8 mouse cellular contexts compared by ENCODE assay signal in the genomic region with DNA sequence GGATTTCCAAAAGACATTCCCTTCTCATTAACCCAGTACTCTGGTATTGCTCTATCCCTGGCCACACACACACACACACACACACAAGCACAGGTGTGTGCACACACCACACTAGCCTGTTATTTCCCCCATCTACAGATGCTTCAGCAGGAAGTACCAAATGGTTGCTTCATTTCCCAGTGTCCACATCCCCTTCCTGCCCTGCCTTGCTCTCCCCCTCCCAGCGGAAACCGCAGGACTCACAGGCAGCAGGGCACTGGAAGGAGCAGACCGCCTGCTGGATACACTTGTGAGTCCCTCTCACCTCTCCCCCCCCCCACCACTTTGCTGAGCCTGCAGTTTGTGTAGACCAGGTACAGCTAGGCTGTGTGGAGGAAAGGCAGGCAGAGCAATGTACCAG. TPM values are rescaled to one million over a fixed set of nuclear protein-coding genes. Genes with fewer than 3 reads are reported as not detected.
DNase-seq lines count a peak whose midpoint lies in the region; ATAC-seq lines count a peak whose summit lies in the region.

No protein-coding gene starts in this region.

- 19% methylated on average over 3 of the region's 3 CpGs for WGBS in heart, embryonic 11.5 days (ENCODE audit: insufficient replicate concordance)

- DNase-seq in kidney, adult 11 months = peak; percentile 57
- DNase-seq in kidney, adult 18-20 months = no peak
- DNase-seq in kidney, postnatal 14 days = peak; percentile 77
- peak; percentile 57 to 71 for DNase-seq in monocyte, adult 2 months (ENCODE audit: low read depth in 1 of 2, low spot score in 2 of 2)
- DNase-seq in urinary bladder, postnatal 25 days (ENCODE audit: low spot score) = no peak
- DNase-seq in MN1 (ENCODE audit: low spot score) = no peak
- no peak for DNase-seq in gastrocnemius, adult 8-10 months (ENCODE audit: low spot score in 2 of 2)

- no peak overlapping the region; the same call in 1 of the 2 replicates for H3K4me2 ChIP-seq in heart, embryonic 11.5 days

- ATAC-seq in heart, embryonic 11.5 days (replicated peaks; ENCODE audit: insufficient number of reproducible peaks, low FRiP score, low TSS enrichment) = no peak; the same call in 1 of the 2 replicates

- peak overlapping the region; percentile 41; the same call in 1 of the 2 replicates for H3K27ac ChIP-seq in heart, embryonic 11.5 days (ENCODE audit: low read depth, low read length)

- H3K9ac ChIP-seq in heart, embryonic 11.5 days (ENCODE audit: low read depth, low read length) = no peak overlapping the region

- H3K36me3 ChIP-seq in heart, embryonic 11.5 days (ENCODE audit: control insufficient read depth, insufficient read depth, low read length) = no peaks in the 10 kb centered on the region; the same call in 1 of the 2 replicates

- no peaks in the 10 kb centered on the region for H3K9me3 ChIP-seq in heart, embryonic 11.5 days (replicated peaks; ENCODE audit: control insufficient read depth, low read length)

- H3K4me3 ChIP-seq in heart, embryonic 11.5 days (ENCODE audit: low read depth, low read length) = no peak overlapping the region

- no peaks in the 10 kb centered on the region for H3K27me3 ChIP-seq in heart, embryonic 11.5 days (ENCODE audit: control insufficient read depth, insufficient read depth, low read length)

- peaks cover 96% of the 10 kb centered on the region for H3K4me1 ChIP-seq in heart, embryonic 11.5 days (ENCODE audit: control insufficient read depth, insufficient read depth, low read length)

RNA-seq across cellular contexts. Expression of a gene that starts 18.0 kb away (rescaled TPM):
- polyA plus RNA-seq in heart, embryonic 11.5 days (2014; fragmentation: Nextera tagmentation; extraction: Ambion mirVana) = 85.4 and 91.8 TPM in 2 replicates
- total RNA-seq in gastrocnemius, adult 8-10 months (2022) = 100 to 1,000 TPM in 3 of 4 experiments, 10 to 100 TPM in 1; 81.2 to 107 (median 103) TPM

RNA-seq across cellular contexts. Expression of a gene that starts 57.2 kb away (rescaled TPM):
- polyA plus RNA-seq in heart, embryonic 11.5 days (2014; fragmentation: Nextera tagmentation; extraction: Ambion mirVana) = 129 and 143 TPM in 2 replicates
- 1 to 10 TPM; 5.1 to 6.1 (median 6.0) TPM for total RNA-seq in gastrocnemius, adult 8-10 months (2022)

Comparison
In these comparisons a context has a peak if more than half of its experiments do, and no peak if none do; other contexts are left out.
1. DNase-seq: peak in kidney, adult 11 months (single experiment), kidney, postnatal 14 days (single experiment) and monocyte, adult 2 months (2 of 2); none in kidney, adult 18-20 months (single experiment), urinary bladder, postnatal 25 days (single experiment), MN1 (single experiment) and gastrocnemius, adult 8-10 months (0 of 2).